Mouse (Mus musculus) cerebellum, postnatal 10 days (tissue): ENCODE results near the gene Reep3.

Source experiments
- DNase-seq, 2 experiments: peaks; one replicate each; pipeline ENCODE4 v3.0.0; 2021; ENCODE audit warnings: mixed read lengths in 2 of 2

Reep3 gene

GRCm38 (mm10) chr10:67081206-67082007, 15.3 kb downstream of the Reep3 start:
- DNase-seq = no peak

DNA sequence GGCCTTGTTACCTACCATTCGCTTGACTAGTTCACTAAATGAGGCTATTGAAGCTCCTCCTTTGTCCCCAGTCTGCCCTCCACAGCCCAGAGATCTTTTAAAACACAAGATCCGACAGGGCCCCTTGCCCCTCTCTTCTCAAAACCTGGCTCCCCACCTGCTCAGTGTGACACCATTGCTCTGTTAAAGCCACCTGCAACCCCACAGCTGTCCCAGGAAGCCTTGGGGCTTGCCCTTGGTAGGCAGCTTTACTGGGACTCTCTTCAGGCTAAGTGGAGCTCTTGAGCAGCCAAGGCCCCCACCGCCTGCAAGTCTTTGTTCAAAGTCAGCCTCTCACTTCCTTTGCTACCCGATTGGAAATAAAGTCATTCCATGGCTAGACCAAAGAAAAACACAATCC, 17.7 kb downstream of the Reep3 start:
- no peak for DNase-seq

- peak; percentile 87 to 92 for DNase-seq
Measured at GRCm38 (mm10) chr10:67075931-67076878, 20.5 kb downstream of the Reep3 start.

DNA sequence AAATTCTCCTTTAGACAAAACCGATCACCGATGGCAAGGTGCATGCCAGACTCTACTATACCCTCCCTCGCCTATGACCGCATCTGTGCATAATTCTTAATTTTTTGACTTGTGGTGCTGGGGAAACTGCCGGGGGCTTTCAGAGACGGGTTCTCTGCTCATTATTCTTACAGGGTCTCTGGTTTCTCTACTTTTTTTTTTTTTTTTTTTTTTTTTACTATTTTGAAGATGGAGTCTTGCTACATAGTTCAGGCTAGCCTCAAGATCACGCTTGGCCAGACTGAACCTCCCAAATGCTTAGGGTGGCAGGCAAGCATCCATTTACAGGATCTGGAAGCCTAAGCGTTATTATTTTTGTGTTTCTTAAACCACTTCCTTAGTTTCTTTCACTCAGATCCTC, 23.2 kb downstream of the Reep3 start:
- DNase-seq = no peak

DNA sequence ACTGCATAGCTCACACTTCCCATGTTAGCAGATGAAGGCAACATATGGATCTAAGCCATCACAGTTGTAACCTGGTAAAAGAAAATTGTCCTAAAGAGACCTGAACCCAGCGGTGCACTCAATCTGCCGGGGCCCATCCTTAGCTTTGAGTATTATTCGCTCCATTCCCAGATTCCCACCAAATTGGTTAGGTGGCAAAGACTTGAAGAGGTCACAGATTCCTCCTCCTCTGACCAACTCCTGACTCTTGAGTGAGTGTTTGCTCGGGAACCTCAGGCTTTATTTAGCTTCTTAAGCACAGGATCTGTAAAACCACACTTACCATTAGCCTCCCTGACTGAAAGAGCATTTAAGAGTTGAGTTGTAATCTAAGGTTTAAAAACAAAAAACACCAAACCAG, 24.1 kb downstream of the Reep3 start:
- no peak for DNase-seq

- DNase-seq = no peak
Measured at GRCm38 (mm10) chr10:67071884-67072283, 24.9 kb downstream of the Reep3 start.

- DNase-seq = no peak
Measured at GRCm38 (mm10) chr10:67071389-67071788, 25.4 kb downstream of the Reep3 start.

GRCm38 (mm10) chr10:67069013-67069412, 27.7 kb downstream of the Reep3 start:
- DNase-seq = no peak

GRCm38 (mm10) chr10:67066421-67066820, 30.3 kb downstream of the Reep3 start:
- DNase-seq = peak; percentile 76 to 83

DNA sequence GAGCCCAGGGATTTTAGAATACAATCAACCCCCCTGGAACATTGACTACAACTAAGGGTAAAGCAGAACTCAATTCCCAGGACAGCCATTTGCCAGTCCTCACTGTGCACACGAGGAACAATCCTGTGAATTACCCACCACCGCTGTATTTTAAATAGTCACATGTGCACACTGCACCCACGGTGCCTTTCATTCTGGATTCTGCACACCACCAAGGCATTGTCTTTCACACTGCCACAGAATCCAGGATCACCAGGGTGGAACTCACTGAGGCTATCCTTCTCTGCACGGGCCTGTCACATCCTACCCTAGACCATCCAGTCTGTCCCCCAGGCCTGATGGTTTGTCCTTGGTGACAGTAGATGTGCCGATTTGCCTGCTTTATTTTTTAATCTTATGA, 30.8 kb downstream of the Reep3 start:
- no peak for DNase-seq

- DNase-seq = no peak
Measured at GRCm38 (mm10) chr10:67065277-67065887, 31.4 kb downstream of the Reep3 start.

GRCm38 (mm10) chr10:67061823-67062222, 34.9 kb downstream of the Reep3 start:
- DNase-seq = peak in 1 of 2 experiments; percentile 39

DNA sequence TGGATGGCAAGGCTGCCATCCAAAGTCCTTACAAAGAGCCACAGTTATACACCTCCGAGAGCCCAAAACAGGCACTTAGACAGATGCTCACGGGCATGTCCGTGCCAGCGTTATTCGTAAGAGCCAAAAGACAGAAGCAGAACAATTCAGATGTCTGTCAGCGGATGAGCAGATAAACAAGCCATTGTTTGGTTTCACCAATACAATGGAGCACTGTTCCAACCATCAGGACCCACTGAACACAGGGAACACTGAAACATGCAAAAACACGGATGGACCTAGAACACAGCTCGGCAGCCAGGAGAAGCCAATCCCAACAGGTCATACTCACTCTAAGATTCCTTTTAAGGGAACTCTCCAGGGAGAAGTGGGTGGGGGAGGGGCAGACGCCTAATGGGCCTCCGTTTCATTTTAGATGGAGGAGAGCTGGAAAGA, 35.4 kb downstream of the Reep3 start:
- peak; percentile 70 to 71 for DNase-seq

DNA sequence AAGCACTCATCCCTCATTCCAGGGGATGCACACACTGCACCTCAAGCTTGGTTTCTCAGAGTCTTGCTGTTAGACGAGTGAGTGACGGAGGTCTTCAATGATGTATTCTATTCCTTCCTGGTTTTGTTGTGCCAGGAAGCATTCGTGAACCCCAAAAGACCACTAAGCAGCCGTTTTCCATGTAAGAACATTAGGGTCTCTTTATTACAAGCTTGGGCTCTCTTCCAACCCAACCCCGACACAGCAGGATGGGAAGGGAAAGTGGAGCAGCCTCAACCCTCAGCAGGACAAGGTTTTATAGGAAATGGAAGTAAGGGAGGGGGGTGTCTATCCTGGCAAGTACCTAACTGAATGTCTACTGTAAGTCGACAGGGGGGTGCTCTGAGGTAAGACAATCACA, 38.0 kb downstream of the Reep3 start:
- DNase-seq = peak; percentile 65 to 71

- peak; percentile 91 to 94 for DNase-seq
Measured at GRCm38 (mm10) chr10:67058297-67058696, 38.4 kb downstream of the Reep3 start.

DNA sequence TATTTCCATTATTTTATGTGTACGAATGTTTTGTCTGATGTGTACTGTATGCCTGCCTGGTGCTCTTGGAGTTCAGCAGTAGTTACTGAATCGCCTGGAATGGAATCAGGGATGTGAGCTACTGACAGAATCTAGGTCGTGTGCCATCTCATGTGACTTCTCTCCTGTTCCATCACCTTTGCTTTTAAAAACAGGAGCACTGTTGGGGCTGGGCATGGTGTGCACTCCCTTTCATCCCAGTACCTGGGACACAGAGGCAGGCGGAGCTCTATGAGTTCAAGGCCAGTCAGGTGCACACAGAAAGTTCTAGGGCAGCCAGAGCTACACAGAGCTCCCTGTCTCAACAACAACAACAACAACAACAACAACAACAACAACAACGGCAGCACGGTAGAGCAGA, 39.0 kb downstream of the Reep3 start:
- peak in 1 of 2 experiments; percentile 47 for DNase-seq

- peak in 1 of 2 experiments; percentile 38 for DNase-seq
Measured at GRCm38 (mm10) chr10:67057208-67057607, 39.5 kb downstream of the Reep3 start.

GRCm38 (mm10) chr10:67055867-67056856, 40.6 kb downstream of the Reep3 start:
- DNase-seq = peak; percentile 70 to 82

- DNase-seq = no peak
Measured at GRCm38 (mm10) chr10:67053475-67053874, 43.3 kb downstream of the Reep3 start.

- no peak for DNase-seq
Measured at GRCm38 (mm10) chr10:67052429-67052828, 44.3 kb downstream of the Reep3 start.

DNA sequence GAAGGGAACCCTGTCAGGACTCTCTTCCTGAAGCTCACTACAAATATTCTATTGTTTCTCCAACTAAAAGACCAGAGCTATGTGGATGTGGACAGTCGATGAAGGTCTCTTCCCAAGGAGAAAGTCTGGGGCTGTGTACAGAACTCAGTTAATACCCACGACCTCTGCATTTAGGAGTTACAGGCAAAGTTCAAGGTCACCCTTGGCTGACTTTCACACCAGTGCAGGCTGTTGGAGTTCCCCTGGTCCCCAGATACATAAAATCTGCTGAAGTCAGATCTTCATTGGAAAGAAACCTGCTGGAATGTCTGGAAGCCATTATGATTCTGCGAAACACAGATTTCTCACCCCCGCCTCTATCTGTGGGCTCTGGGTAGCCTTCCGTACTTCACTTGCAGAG, 45.3 kb downstream of the Reep3 start:
- no peak for DNase-seq

GRCm38 (mm10) chr10:67050766-67051165, 46.0 kb downstream of the Reep3 start:
- no peak for DNase-seq
